Mouse (Mus musculus): Measurements from ENCODE around the gene Spsb2.

DNA sequence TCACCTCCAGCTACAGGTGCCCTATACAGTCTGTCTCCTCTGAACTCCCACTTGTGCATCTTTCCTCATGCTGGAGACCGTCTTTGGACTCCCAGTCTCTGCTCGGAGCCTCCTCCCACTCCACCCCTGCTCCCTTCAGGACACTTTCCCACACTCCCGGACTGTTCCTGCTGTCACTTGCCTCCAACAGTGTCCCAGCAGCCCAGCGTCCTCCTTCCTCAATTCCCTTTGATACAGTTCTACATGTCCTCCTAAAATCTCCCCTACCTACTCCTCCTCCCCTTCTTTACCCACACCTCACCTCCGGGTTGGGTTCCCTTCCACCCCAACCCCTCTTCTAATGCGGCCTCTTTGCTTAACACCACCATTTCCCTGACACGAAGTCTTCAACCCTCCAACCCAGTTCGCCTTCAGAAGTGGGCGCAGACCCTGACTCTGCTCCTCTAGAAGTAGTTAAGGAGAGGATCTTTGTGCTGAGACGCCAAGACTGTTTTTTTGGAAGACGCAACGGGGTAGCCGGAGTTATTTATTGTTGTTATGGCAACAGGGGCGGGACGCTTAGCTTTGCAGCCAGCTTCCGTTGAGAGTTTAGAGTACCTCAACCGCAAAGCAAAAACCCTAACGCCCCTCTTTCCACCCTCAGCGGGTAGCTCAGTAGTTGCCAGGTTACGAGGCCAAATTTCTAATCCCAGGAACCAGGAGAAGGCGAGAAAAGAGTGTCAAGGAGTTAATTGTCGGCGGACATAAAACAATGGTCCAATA lies 29.1 kb upstream of the Spsb2 start, which contains the start of gene Lrrc23:
- TF ChIP-seq CTCF (IDR thresholded peaks at IDR 0.05; ENCODE audit: control insufficient read depth, insufficient read depth, insufficient replicate concordance, low read depth, low read length), result no peak
- peak; percentile 11; the same call in 1 of the 2 replicates for TF ChIP-seq POLR2A (IDR thresholded peaks at IDR 0.05; ENCODE audit: control insufficient read depth, low read depth, low read length)
